Mouse (Mus musculus): ENCODE measurements around the gene Dpm2. TPM values are rescaled to one million over a fixed set of nuclear protein-coding genes. Genes with fewer than 3 reads are reported as not detected.
A peak's percentile ranks its signal among the peaks of the same experiment; 100 is the strongest.

Gene Dpm2
- polyA plus RNA-seq, 1 experiment from 2014 or later = 136 TPM

DNA sequence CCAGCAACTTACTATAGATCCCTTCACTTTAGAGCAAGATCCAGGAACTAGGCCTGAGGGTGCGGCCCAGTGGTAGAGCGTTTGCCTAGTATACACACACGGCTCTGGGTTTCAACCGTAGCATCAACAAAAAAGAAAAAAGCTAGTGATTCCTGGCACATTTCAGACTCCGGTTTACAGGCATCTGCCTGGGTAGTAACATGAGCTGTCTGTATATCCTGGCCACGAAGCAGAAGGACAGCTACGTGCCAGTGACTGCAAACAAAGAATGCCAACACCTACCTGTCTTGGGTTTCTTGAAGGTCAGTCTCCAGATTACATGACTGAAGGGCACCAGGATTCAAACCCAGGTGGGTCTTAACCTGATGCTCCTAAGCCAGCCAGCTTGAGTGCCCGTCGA, 21.5 kb upstream of the Dpm2 start:
- H3K4me1 ChIP-seq = no peaks in the 10 kb centered on the region
- H3K4me2 ChIP-seq (replicated peaks) = no peak overlapping the region
- H3K36me3 ChIP-seq = no peaks in the 10 kb centered on the region
- no peaks in the 10 kb centered on the region for H3K27me3 ChIP-seq
- H3K9ac ChIP-seq (replicated peaks) = no peak overlapping the region
- no peak for ATAC-seq (replicated peaks)
- no peak overlapping the region for H3K4me3 ChIP-seq
- H3K9me3 ChIP-seq = no peaks in the 10 kb centered on the region
- 91% methylated on average over 9 of the region's 9 CpGs for WGBS
- no peak overlapping the region for H3K27ac ChIP-seq (replicated peaks)

DNA sequence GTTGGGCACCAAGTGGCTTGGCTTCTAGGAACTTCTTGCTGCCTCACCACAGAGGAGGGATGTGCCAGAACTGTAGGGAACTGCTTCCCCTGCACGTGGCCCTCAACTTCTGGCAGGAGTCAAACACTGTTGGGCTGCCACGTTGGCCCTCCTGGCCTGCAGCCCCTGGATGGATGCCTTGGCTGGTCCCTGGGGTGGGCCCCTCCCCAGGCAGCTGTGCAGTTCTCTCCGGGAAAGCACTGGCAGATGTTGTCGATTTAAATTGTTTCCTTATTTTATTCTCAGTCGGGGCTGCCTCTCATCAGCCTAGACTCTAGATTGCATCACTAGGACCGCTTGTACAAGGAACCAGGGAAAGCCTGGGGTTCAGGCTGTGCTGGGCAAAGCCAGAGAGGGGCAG, 20.9 kb upstream of the Dpm2 start:
- no peak overlapping the region for H3K27ac ChIP-seq (replicated peaks)
- H3K36me3 ChIP-seq = no peaks in the 10 kb centered on the region
- H3K9ac ChIP-seq (replicated peaks) = no peak overlapping the region
- H3K9me3 ChIP-seq = no peaks in the 10 kb centered on the region
- H3K4me1 ChIP-seq = no peaks in the 10 kb centered on the region
- WGBS = 82% methylated on average over 6 of the region's 6 CpGs
- H3K4me2 ChIP-seq (replicated peaks) = no peak overlapping the region
- H3K27me3 ChIP-seq = no peaks in the 10 kb centered on the region
- ATAC-seq (replicated peaks) = no peak
- H3K4me3 ChIP-seq = no peak overlapping the region

- H3K36me3 ChIP-seq = no peaks in the 10 kb centered on the region
- H3K9ac ChIP-seq (replicated peaks) = no peak overlapping the region
- WGBS = 94% methylated on average over 5 of the region's 5 CpGs
- H3K27me3 ChIP-seq = no peaks in the 10 kb centered on the region
- no peak overlapping the region for H3K4me3 ChIP-seq
- H3K4me2 ChIP-seq (replicated peaks) = no peak overlapping the region
- no peak overlapping the region for H3K27ac ChIP-seq (replicated peaks)
- H3K9me3 ChIP-seq = no peaks in the 10 kb centered on the region
- no peaks in the 10 kb centered on the region for H3K4me1 ChIP-seq
- no peak for ATAC-seq (replicated peaks)
Measured at GRCm38 (mm10) chr2:32551236-32551635, 19.4 kb upstream of the Dpm2 start.

- Histone ChIP-seq H3K36me3 (no peaks in the 10 kb centered on the region), H3K4me2 (replicated peaks) (no peak overlapping the region), H3K27ac (replicated peaks) (no peak overlapping the region), H3K4me3 (no peak overlapping the region), H3K9me3 (no peaks in the 10 kb centered on the region), H3K4me1 (no peaks in the 10 kb centered on the region), H3K9ac (replicated peaks) (no peak overlapping the region), H3K27me3 (no peaks in the 10 kb centered on the region)
- no peak for ATAC-seq (replicated peaks)
- WGBS = 87% methylated on average over 7 of the region's 7 CpGs
Measured at GRCm38 (mm10) chr2:32553592-32554148, 17.0 kb upstream of the Dpm2 start.

- 44% methylated on average over 4 of the region's 4 CpGs for WGBS
- no peak for ATAC-seq (replicated peaks)
- Histone ChIP-seq H3K4me3 (no peak overlapping the region), H3K4me1 (peaks cover 15% of the 10 kb centered on the region), H3K9ac (replicated peaks) (no peak overlapping the region), H3K27me3 (no peaks in the 10 kb centered on the region), H3K36me3 (no peaks in the 10 kb centered on the region), H3K9me3 (no peaks in the 10 kb centered on the region), H3K27ac (replicated peaks) (no peak overlapping the region), H3K4me2 (replicated peaks) (no peak overlapping the region)
Measured at GRCm38 (mm10) chr2:32555484-32555883, 15.2 kb upstream of the Dpm2 start.

DNA sequence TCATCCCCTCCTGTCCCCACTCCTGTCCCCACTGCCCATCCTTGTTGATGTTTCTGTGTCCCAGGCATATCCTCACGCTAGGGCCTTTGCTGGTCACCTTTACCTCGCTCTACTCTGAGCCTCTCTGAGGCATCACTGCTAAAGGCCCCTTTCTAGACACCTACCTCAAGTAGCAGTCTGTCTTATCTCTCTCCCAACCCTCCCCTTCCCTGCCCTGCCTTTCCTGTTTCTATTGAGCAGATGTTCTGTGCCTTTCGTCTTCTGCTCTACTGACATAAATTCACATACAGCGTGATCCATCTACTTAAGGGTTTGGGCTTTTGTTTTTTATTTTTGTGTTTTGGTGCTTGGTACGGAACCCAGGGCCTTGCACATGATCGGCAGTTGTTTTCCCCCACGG, 14.6 kb upstream of the Dpm2 start:
- Histone ChIP-seq H3K4me3 (no peak overlapping the region), H3K36me3 (no peaks in the 10 kb centered on the region), H3K27ac (replicated peaks) (no peak overlapping the region), H3K4me2 (replicated peaks) (no peak overlapping the region), H3K9ac (replicated peaks) (no peak overlapping the region), H3K9me3 (no peaks in the 10 kb centered on the region), H3K27me3 (no peaks in the 10 kb centered on the region), H3K4me1 (peaks cover 15% of the 10 kb centered on the region)
- WGBS = 85% methylated on average over 7 of the region's 7 CpGs
- ATAC-seq (replicated peaks) = no peak

DNA sequence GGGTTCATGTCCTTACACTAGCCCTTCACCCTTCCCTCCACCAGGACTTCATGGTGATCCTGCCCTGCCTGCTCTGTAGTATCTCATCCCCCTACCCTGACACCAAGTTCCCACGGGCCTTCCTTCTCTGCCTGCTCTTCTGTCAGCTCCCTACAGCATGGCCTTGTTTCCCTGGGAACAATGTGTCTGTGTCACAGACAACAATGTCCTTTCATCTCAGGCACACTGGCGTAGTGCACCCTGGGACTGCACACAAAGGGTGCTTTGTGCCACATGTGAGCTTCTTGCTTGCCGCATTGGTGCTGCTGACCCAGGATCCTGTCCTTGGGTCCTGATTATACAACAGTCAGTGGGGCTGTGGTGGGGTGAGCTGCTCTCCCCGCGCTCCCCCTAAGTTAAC, 11.1 kb upstream of the Dpm2 start:
- Histone ChIP-seq H3K4me1 (peaks cover 15% of the 10 kb centered on the region), H3K9ac (replicated peaks) (no peak overlapping the region; the same call in 1 of the 2 replicates), H3K4me2 (replicated peaks) (no peak overlapping the region), H3K9me3 (no peaks in the 10 kb centered on the region), H3K27ac (replicated peaks) (peak overlapping the region; percentile 61), H3K4me3 (no peak overlapping the region), H3K36me3 (0 out of 2 replicates have a peak, but pooled peaks cover 13% of the 10 kb centered on the region), H3K27me3 (no peaks in the 10 kb centered on the region)
- WGBS = 6% methylated on average over 5 of the region's 5 CpGs
- ATAC-seq (replicated peaks) = peak; percentile 70

DNA sequence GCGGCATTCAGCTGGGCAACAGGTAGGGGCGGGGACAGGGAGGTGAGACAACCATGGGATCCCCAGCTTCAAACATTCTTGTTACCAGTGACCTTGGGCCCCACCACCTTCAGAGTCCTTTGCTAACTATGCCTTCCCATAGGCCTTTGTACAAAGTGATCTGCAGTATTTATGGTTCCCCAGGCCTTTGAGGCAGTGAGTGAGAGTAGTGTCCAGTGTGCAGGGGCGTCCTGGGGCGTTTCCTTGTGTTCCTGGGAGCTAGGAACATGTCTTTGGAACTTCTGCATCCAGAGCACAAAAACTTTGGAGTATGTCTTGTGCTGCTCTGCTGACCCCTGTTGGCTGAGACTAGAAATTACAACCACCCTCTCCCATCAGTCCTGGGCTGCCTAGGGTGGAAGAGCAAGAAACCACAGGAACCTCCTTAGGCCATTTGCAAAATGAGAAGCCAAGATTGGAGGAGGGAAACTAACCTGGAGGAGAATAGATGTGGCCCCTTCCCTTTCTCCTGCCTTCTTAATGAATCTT, 4.1 kb upstream of the Dpm2 start:
- Histone ChIP-seq H3K9ac (replicated peaks) (no peak overlapping the region), H3K27ac (replicated peaks) (no peak overlapping the region), H3K4me2 (replicated peaks) (no peak overlapping the region), H3K27me3 (no peaks in the 10 kb centered on the region), H3K9me3 (no peaks in the 10 kb centered on the region), H3K36me3 (peaks cover 24% of the 10 kb centered on the region; the same call in 1 of the 2 replicates), H3K4me1 (peaks cover 8% of the 10 kb centered on the region), H3K4me3 (no peak overlapping the region)
- no peak for ATAC-seq (replicated peaks)
- 41% methylated on average over 4 of the region's 4 CpGs for WGBS

GRCm38 (mm10) chr2:32568149-32568548, 2.5 kb upstream of the Dpm2 start:
- no peak overlapping the region for H3K9ac ChIP-seq (replicated peaks)
- H3K4me2 ChIP-seq (replicated peaks) = no peak overlapping the region
- H3K27ac ChIP-seq (replicated peaks) = no peak overlapping the region
- H3K36me3 ChIP-seq = peaks cover 28% of the 10 kb centered on the region; the same call in 1 of the 2 replicates
- no peaks in the 10 kb centered on the region for H3K27me3 ChIP-seq
- no peak for ATAC-seq (replicated peaks)
- WGBS = 74% methylated on average over 5 of the region's 5 CpGs
- H3K9me3 ChIP-seq = no peaks in the 10 kb centered on the region
- H3K4me3 ChIP-seq = no peak overlapping the region
- H3K4me1 ChIP-seq = peaks cover 18% of the 10 kb centered on the region

DNA sequence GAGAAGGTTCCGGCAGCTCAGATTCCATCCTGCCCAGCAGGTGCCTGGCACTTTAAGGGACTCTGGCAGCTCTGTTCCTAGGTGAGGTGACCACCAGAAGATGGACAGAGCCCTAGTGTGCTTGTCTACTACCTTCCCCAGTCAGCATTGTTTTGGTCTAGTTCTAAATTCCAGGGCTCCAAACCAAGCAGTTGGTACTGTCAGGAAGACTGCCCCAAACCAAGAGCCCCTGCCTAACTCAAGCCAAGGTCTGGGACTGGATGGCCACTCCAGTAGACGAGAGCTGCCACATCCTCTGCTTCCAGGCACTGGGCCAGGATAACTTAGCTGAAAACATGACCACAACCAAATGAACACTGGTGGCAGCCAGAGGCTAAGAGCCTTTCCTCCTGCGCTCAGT, 1.7 kb upstream of the Dpm2 start:
- H3K4me1 ChIP-seq = peaks cover 18% of the 10 kb centered on the region
- H3K27ac ChIP-seq (replicated peaks) = no peak overlapping the region
- no peak overlapping the region for H3K9ac ChIP-seq (replicated peaks)
- ATAC-seq (replicated peaks) = no peak
- no peak overlapping the region for H3K4me2 ChIP-seq (replicated peaks)
- WGBS = 85% methylated on average over 3 of the region's 3 CpGs
- H3K36me3 ChIP-seq = peaks cover 24% of the 10 kb centered on the region; the same call in 1 of the 2 replicates
- no peak overlapping the region for H3K4me3 ChIP-seq
- no peaks in the 10 kb centered on the region for H3K9me3 ChIP-seq
- no peaks in the 10 kb centered on the region for H3K27me3 ChIP-seq

- Histone ChIP-seq H3K27ac (replicated peaks) (no peak overlapping the region), H3K27me3 (no peaks in the 10 kb centered on the region), H3K4me1 (peaks cover 30% of the 10 kb centered on the region), H3K36me3 (peaks cover 13% of the 10 kb centered on the region; the same call in 1 of the 2 replicates), H3K4me2 (replicated peaks) (no peak overlapping the region), H3K9ac (replicated peaks) (no peak overlapping the region), H3K9me3 (no peaks in the 10 kb centered on the region), H3K4me3 (no peak overlapping the region)
- 93% methylated on average over 11 of the region's 11 CpGs for WGBS
- ATAC-seq (replicated peaks) = no peak
Measured at GRCm38 (mm10) chr2:32572196-32572595, 1.5 kb downstream of the Dpm2 start.

DNA sequence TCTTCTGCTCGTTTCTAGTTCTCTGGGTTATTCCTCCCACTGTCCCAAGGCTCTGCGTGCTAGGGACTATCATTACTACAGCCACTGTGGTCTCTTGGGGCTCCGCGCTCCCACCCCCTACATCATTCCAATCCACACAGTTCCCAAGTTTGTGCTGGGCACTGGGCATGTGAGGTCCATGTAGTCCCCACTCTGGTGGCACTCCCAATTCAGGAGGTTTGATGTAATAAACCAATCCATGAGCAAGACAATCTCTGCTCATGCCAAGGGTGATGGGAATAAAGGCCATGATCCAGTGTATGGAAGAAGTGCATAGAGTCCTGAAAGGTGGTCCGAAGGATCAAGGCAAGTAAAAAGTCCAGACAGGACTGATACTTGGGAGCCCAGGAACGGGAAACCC, 3.8 kb downstream of the Dpm2 start, which contains the start of gene Pip5kl1:
Gene Pip5kl1 (plus strand): TSS at position 301 of the 400 bp plus-strand sequence.
- ATAC-seq (replicated peaks) = no peak
- H3K27me3 ChIP-seq = no peaks in the 10 kb centered on the region
- no peaks in the 10 kb centered on the region for H3K9me3 ChIP-seq
- H3K9ac ChIP-seq (replicated peaks) = peak within 1 kb of the TSS; percentile 70
- H3K4me3 ChIP-seq = peak within 1 kb of the TSS; percentile 62
- peaks cover 8% of the 10 kb centered on the region; the same call in 1 of the 2 replicates for H3K36me3 ChIP-seq
- H3K4me1 ChIP-seq = peaks cover 30% of the 10 kb centered on the region
- H3K4me2 ChIP-seq (replicated peaks) = peak within 1 kb of the TSS; percentile 97
- 80% methylated on average over 6 of the region's 6 CpGs for WGBS
- H3K27ac ChIP-seq (replicated peaks) = no peak within 1 kb of the TSS

Data from forebrain, embryonic 15.5 days (tissue).